Mouse (Mus musculus) liver, embryonic 14.5 days (tissue): ENCODE data around the gene Dusp15.

ENCODE experiments used
- CTCF ChIP-seq: IDR thresholded peaks from 2 replicates; pipeline ENCODE4 v1.5.1; 2016; ENCODE audit warnings: antibody characterized with exemption, low read depth, control low read depth
- EP300 ChIP-seq: IDR thresholded peaks from 2 replicates; pipeline ENCODE4 v1.6.1; 2016; ENCODE audit warnings: antibody characterized with exemption, low read depth

DNA sequence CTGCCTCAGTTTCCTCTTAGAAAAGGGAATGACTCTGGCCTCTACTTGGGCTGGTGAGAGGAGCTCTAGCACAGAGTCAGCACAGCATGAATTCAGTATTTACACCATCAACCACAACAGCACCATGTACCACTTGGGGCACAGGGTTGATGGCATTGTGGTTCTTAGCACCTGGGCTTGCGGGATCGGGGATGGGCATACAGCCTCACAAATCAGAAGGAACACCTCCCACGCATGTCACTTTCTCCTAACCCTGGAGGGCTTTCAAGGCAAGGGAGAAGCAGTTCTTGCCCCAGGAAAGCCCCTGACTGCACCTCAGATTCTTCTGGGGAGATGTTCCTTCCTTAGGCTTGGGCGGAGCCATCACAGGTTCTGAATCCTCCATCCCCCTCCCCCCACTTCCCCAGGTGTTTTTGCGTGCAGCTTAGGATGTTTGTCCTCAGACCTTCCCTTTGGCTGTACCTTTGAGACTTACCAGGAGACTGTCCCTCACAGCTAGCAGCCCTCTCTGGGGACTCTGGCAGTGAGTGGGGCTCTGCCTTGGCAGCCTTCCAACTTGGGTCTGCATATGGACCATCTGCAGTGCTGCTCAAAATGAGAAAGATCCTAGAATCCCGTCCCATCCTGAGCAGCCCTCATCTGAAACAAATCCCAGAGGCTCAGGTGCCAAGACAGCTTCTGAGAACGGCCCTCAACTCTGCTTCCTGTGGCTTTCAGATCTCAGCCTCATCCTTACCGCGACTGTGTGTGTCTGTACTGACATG, 45.0 kb downstream of the Dusp15 start:
- TF ChIP-seq EP300: no peak
- TF ChIP-seq CTCF: no peak
